Mouse (Mus musculus): ENCODE results near the gene Slc12a9. TPM values are rescaled to one million over a fixed set of nuclear protein-coding genes. Genes with fewer than 3 reads are reported as not detected.

Slc12a9 gene
- polyA plus RNA-seq, 1 experiment from 2014 or later: 6.5 TPM

DNA sequence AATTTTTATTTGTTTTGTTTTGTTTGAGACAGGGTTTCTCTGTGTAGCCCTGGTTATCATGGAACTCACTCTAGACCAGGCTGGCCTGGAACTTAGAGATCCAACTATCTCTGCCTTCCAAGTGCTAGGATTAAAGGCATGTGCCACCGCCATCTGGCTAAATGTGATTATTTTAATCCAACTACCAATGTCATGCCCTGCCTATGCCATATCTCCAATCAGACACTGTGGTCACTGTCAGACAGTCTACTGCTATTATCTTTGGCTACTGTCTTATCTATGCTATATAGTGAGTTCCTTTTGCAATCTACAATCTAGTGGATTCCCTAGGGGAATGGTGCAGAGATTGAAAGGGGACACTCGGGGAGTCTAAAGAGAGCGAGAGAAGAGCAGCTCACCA lies 12.4 kb downstream of the Slc12a9 start:
- Histone ChIP-seq H3K9ac (ENCODE audit: low read length) (no peak overlapping the region), H3K4me3 (ENCODE audit: low read depth, low read length) (no peak overlapping the region), H3K27ac (replicated peaks) (no peak overlapping the region), H3K4me1 (replicated peaks; ENCODE audit: control insufficient read depth, insufficient read depth) (no peaks in the 10 kb centered on the region), H3K36me3 (ENCODE audit: control insufficient read depth, insufficient read depth, low read length) (no peaks in the 10 kb centered on the region), H3K27me3 (ENCODE audit: control insufficient read depth, insufficient read depth, low read length) (no peaks in the 10 kb centered on the region), H3K9me3 (ENCODE audit: control insufficient read depth, low read length) (no peaks in the 10 kb centered on the region), H3K4me2 (replicated peaks; ENCODE audit: low read depth) (no peak overlapping the region)
- WGBS: 97% methylated on average over 3 of the region's 3 CpGs
- DNase-seq (ENCODE audit: low spot score) (no peak), ATAC-seq (ENCODE audit: low FRiP score, low TSS enrichment) (no peak)
- no peak for TF ChIP-seq EP300 (optimal IDR thresholded peaks at IDR 0.05)
- TF ChIP-seq CTCF (IDR thresholded peaks at IDR 0.05; ENCODE audit: low read depth): no peak

DNA sequence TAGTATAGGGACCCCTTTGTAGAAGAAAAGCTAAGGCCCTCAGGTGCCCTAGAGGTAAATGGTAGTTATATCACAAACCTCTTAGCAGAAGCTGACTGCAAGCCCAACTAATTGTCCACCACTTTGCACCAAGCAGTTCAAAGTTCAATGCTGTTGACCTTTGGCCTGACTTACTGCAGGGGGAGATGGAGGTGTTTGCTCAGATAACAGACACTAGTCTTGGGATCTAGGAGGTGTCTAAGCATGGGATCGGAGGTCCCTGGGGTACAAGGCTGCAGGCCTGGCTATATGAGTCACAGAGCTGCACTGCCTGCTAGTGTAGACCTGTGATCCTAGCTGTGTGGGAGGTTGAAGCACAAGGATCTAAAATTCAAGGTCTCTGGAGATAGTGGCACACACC lies 14.8 kb downstream of the Slc12a9 start:
- H3K9me3 ChIP-seq (ENCODE audit: control insufficient read depth, low read length): no peaks in the 10 kb centered on the region
- no peaks in the 10 kb centered on the region for H3K27me3 ChIP-seq (ENCODE audit: control insufficient read depth, insufficient read depth, low read length)
- ATAC-seq (ENCODE audit: low FRiP score, low TSS enrichment) (no peak), DNase-seq (ENCODE audit: low spot score) (no peak)
- H3K27ac ChIP-seq (replicated peaks): no peak overlapping the region
- 61% methylated on average over 1 of the region's 1 CpGs for WGBS
- H3K4me1 ChIP-seq (replicated peaks; ENCODE audit: control insufficient read depth, insufficient read depth): peaks cover 9% of the 10 kb centered on the region; the same call in 1 of the 2 replicates
- no peak overlapping the region for H3K4me3 ChIP-seq (ENCODE audit: low read depth, low read length)
- no peaks in the 10 kb centered on the region for H3K36me3 ChIP-seq (ENCODE audit: control insufficient read depth, insufficient read depth, low read length)
- no peak overlapping the region for H3K9ac ChIP-seq (ENCODE audit: low read length)
- no peak overlapping the region for H3K4me2 ChIP-seq (replicated peaks; ENCODE audit: low read depth)
- TF ChIP-seq CTCF (IDR thresholded peaks at IDR 0.05; ENCODE audit: low read depth) (no peak), EP300 (optimal IDR thresholded peaks at IDR 0.05) (no peak)

DNA sequence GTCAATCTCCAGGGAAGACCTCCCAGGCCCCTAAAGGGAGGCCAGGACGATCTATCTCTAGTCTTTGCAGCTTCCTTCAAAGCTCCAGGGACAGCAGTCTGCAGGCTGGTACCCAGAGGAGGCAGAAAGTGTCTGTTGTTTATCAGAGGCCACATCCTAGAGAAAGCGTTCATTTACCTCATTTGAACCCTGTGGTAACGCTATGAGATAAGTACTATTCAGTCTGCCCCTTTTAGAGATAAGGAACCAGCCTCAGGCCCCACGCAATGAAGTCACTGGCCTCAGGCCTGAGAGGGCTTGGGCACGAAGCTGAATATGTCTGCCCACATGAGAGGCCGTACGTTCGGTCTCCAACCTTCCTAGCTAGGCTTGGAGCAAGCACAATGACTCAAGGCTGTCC lies 16.0 kb downstream of the Slc12a9 start:
- no peak for TF ChIP-seq CTCF (IDR thresholded peaks at IDR 0.05; ENCODE audit: low read depth)
- no peak for TF ChIP-seq EP300 (optimal IDR thresholded peaks at IDR 0.05)
- WGBS: 75% methylated on average over 8 of the region's 8 CpGs
- Histone ChIP-seq H3K4me2 (replicated peaks; ENCODE audit: low read depth) (no peak overlapping the region), H3K9ac (ENCODE audit: low read length) (no peak overlapping the region), H3K27ac (replicated peaks) (no peak overlapping the region), H3K4me1 (replicated peaks; ENCODE audit: control insufficient read depth, insufficient read depth) (peaks cover 16% of the 10 kb centered on the region), H3K36me3 (ENCODE audit: control insufficient read depth, insufficient read depth, low read length) (no peaks in the 10 kb centered on the region), H3K4me3 (ENCODE audit: low read depth, low read length) (no peak overlapping the region), H3K9me3 (ENCODE audit: control insufficient read depth, low read length) (no peaks in the 10 kb centered on the region), H3K27me3 (ENCODE audit: control insufficient read depth, insufficient read depth, low read length) (no peaks in the 10 kb centered on the region)
- DNase-seq (ENCODE audit: low spot score): no peak
- no peak for ATAC-seq (ENCODE audit: low FRiP score, low TSS enrichment)

DNA sequence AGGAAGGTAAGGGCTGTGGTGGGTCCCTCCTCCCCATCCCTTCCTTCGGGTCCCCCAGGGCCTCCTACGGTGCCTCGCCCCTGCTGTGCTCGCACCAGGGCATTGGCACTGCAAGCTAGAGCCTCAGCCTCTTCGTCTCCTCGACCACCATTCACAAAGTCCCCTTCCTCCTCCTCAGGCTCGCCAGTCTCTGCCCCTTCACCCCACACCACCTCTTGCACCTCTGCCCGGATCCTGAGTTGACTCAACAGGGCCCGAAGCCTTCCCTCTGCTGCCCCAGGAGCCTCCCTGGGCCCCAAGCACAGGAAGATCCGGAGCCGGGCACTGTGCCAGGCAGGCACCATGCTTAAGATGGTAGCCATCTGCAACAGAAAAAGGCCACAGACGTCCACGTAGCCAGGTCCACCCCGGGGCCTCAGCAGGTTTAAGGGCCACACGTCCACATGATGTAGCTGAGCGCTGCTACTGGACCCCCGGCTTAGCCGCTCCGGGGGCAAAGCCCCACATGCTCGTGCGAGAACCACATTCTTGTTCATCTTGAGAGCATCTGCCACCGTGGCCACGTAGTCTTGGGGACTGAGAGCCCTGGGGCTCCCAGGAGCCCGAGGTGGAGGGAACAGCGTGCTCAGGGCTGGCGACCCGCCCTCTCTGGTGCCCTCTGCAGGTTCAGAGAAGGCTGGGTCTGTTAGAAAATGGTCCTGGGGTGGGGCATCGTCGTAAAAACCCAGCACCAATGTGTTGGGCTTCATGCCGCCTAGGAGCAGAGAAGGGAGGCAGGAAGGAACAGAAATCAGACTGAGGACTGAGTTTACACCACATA lies 18.1 kb downstream of the Slc12a9 start:
- peak overlapping the region; percentile 92 for H3K27ac ChIP-seq (replicated peaks)
- H3K4me1 ChIP-seq (replicated peaks; ENCODE audit: control insufficient read depth, insufficient read depth): peaks cover 16% of the 10 kb centered on the region
- H3K9me3 ChIP-seq (ENCODE audit: control insufficient read depth, low read length): no peaks in the 10 kb centered on the region
- no peak overlapping the region; the same call in 1 of the 2 replicates for H3K4me2 ChIP-seq (replicated peaks; ENCODE audit: low read depth)
- ATAC-seq (ENCODE audit: low FRiP score, low TSS enrichment): no peak
- 41% methylated on average over 29 of the region's 30 CpGs for WGBS
- peak; percentile 73 for TF ChIP-seq CTCF (IDR thresholded peaks at IDR 0.05; ENCODE audit: low read depth)
- no peak for TF ChIP-seq EP300 (optimal IDR thresholded peaks at IDR 0.05)
- H3K9ac ChIP-seq (ENCODE audit: low read length): peak overlapping the region; percentile 75
- DNase-seq (ENCODE audit: low spot score): peak; percentile 69
- 0 out of 2 replicates have a peak, but pooled peaks cover 2% of the 10 kb centered on the region for H3K36me3 ChIP-seq (ENCODE audit: control insufficient read depth, insufficient read depth, low read length)
- H3K27me3 ChIP-seq (ENCODE audit: control insufficient read depth, insufficient read depth, low read length): no peaks in the 10 kb centered on the region
- H3K4me3 ChIP-seq (ENCODE audit: low read depth, low read length): no peak overlapping the region

DNA sequence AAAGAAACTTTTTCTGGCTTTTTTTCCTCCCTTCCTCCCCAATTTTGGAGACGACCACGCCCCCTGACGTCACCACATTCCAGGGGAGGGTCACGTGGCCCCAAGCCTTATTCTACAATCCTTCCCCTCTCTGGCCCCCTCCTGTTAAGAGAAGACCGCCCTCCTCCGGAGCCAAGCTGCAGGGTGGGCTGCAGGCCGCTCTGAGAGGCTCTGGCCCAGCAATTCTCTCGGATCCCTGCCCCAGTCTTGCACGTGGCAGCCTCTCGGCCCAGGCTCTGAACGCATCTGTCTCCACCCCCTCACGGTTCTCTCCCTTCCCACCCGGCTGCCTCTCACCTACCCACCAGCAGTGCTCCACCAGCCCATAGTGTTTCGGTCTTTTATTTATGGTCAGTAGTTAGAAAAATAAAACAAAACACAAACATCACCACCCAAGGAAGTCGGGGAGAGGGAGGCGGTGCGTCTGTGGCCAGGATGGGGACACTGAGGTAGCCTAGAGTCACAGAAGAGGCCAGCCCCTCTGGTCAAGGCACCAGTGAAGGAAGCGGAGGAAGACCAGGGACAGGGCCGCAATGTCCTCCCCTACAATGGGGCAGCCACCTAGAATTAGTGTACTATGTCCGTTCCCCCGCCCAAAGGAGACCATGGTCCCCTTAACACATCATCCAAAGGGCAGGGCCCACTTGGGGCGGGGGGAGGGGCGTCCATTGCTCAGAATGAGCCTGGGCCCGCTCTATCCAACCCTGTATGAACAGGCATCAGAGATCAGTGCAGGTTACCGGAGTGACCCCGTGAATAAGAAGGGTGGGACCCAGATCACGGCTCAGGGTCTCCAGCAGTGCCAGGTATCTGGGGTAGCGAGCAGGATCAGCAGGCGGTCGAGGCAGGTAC lies 19.0 kb downstream of the Slc12a9 start, which contains the start of gene Trip6:
Gene Trip6 (minus strand): TSS at position 212 of the 891 bp plus-strand sequence.
- Histone ChIP-seq H3K4me1 (replicated peaks; ENCODE audit: control insufficient read depth, insufficient read depth) (peaks cover 16% of the 10 kb centered on the region), H3K9me3 (ENCODE audit: control insufficient read depth, low read length) (no peaks in the 10 kb centered on the region), H3K4me3 (ENCODE audit: low read depth, low read length) (peak within 1 kb of the TSS; percentile 59), H3K27me3 (ENCODE audit: control insufficient read depth, insufficient read depth, low read length) (no peaks in the 10 kb centered on the region), H3K27ac (replicated peaks) (peak within 1 kb of the TSS; percentile 92), H3K9ac (ENCODE audit: low read length) (peak within 1 kb of the TSS; percentile 75), H3K4me2 (replicated peaks; ENCODE audit: low read depth) (peak within 1 kb of the TSS; percentile 88), H3K36me3 (ENCODE audit: control insufficient read depth, insufficient read depth, low read length) (0 out of 2 replicates have a peak, but pooled peaks cover 8% of the 10 kb centered on the region)
- ATAC-seq (ENCODE audit: low FRiP score, low TSS enrichment) (peak; percentile 87), DNase-seq (ENCODE audit: low spot score) (peak; percentile 85)
- peak; percentile 62 for TF ChIP-seq CTCF (IDR thresholded peaks at IDR 0.05; ENCODE audit: low read depth)
- TF ChIP-seq EP300 (optimal IDR thresholded peaks at IDR 0.05): no peak
- 18% methylated on average over 29 of the region's 30 CpGs for whole genome bisulfite sequencing

Measured in stomach, postnatal 0 days (tissue).